Mouse (Mus musculus) liver, embryonic 14.5 days (tissue): ENCODE measurements around the gene Alox5.

Source experiments
- CTCF ChIP-seq: IDR thresholded peaks from 2 replicates; pipeline ENCODE4 v1.5.1; 2016; ENCODE audit warnings: antibody characterized with exemption, low read depth, control low read depth
- EP300 ChIP-seq: IDR thresholded peaks from 2 replicates; pipeline ENCODE4 v1.6.1; 2016; ENCODE audit warnings: antibody characterized with exemption, low read depth

DNA sequence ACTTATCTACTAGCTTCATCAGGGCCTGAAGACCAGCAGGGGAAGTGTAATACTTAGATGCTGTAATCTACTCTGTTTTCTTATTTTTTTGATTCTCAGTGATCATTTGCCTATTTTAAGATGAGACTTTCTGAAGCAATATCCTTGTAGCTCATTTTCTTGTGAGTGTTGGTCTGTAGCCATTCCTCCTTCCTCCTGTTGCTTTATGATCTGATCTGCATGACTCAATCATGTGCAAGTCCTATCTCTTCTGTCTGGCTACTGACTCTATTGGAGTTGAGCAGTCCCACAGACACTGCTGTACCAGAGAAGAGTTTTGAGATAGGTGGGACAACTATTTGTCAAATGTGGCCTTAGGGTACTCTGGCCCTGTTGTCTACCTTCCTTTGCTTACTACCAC, 86.4 kb downstream of the Alox5 start:
- TF ChIP-seq EP300 (no peak), CTCF (no peak)
